Mouse (Mus musculus): ENCODE measurements around the gene C5ar2.
A peak's percentile ranks its signal among the peaks of the same experiment; 100 is the strongest.

DNA sequence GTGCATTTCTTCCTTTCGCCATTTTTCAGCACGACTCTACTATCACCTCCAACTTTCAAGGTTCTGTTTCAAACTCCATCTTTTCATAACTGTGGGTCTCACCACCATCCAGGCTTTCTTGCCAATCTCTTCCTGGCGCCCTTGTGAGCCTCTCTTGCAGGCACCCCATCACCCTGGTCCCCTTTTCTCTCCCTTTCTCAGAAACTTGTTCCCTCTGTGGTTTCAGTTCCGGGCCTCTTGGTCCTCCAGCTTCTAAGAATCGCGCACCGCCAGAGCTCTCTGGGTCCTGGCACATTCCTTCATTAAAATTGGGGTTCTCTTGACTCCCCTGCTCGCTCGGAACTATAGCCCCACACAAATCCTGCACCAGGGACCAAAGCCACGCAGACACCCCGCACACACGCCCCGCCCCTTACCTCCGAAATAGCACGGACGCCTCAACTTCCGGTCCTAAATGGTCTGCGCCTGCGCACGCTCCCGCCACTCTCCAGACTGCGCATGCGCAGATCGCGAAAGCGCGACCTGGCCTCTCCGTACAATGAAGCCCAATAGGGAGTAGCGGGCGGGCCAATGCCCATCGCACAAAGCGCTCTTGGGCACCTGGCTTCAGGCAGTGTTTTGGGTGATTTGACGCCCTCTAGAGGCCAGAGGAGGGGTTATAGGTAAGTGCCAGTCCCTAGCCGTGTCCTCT lies 22.2 kb downstream of the C5ar2 start, which contains the start of gene Dhx34:
- TF ChIP-seq ZNF384 (IDR thresholded peaks at IDR 0.05; ENCODE audit: low read depth, low read length) (no peak), CHD2 (IDR thresholded peaks at IDR 0.05; ENCODE audit: low read depth, low read length) (no peak), HCFC1 (IDR thresholded peaks at IDR 0.05; ENCODE audit: borderline replicate concordance, insufficient read depth, low read length) (peak; percentile 59; the same call in 1 of the 2 replicates)
